Mouse (Mus musculus) heart, adult 2 months (tissue): ENCODE data around the gene Shroom3. TPM values are rescaled to one million over a fixed set of nuclear protein-coding genes. Genes with fewer than 3 reads are reported as not detected.

Experiments
- DNase-seq, 2 experiments: peaks; one replicate each; pipeline ENCODE4 v3.0.0; 2021
- H3K27ac ChIP-seq: fragments of 200-600 bp; 2 replicates; pipeline ENCODE4 v1.8.1; 2022
- H3K27me3 ChIP-seq: fragments of 200-500 bp; 2 replicates; pipeline ENCODE4 v1.6.1; 2012; ENCODE audit warnings: mild to moderate bottlenecking, low read length, inconsistent platforms, mixed read lengths; ENCODE audit not compliant: control insufficient read depth, insufficient read depth
- H3K36me3 ChIP-seq: fragments of 200-500 bp; 2 replicates; pipeline ENCODE4 v1.6.1; 2012; ENCODE audit warnings: low read length, inconsistent platforms; ENCODE audit not compliant: control insufficient read depth, insufficient read depth
- H3K4me1 ChIP-seq: fragments of 200-500 bp; 2 replicates; pipeline ENCODE4 v1.6.1; 2011; ENCODE audit warnings: low read length; ENCODE audit not compliant: control insufficient read depth, insufficient read depth
- H3K4me3 ChIP-seq: fragments of 200-600 bp; 2 replicates; pipeline ENCODE4 v1.8.1; 2022
- H3K79me2 ChIP-seq: fragments of 200-500 bp; replicated peaks from 2 replicates; pipeline ENCODE4 v1.6.1; 2012; ENCODE audit warnings: mild to moderate bottlenecking, inconsistent platforms, low read length, moderate library complexity, mixed read lengths; ENCODE audit not compliant: control insufficient read depth, insufficient read depth
- H3K9ac ChIP-seq: fragments of 200-500 bp; 2 replicates; pipeline ENCODE4 v1.6.1; 2012; ENCODE audit warnings: low read depth, mild to moderate bottlenecking, control low read depth, inconsistent platforms, low read length, mixed read lengths
- CTCF ChIP-seq: fragments of 200-600 bp; IDR thresholded peaks from 2 replicates; pipeline ENCODE4 v1.8.1; 2022; ENCODE audit warnings: antibody characterized with exemption, mild to moderate bottlenecking, moderate library complexity
- EP300 ChIP-seq: fragments of 200-500 bp; IDR thresholded peaks from 2 replicates; pipeline ENCODE4 v1.6.1; 2011; ENCODE audit warnings: low read depth, low read length, control low read depth; ENCODE audit not compliant: insufficient read depth
- POLR2A ChIP-seq: fragments of 200-500 bp; IDR thresholded peaks from 2 replicates; pipeline ENCODE4 v1.6.1; 2011; ENCODE audit warnings: mild to moderate bottlenecking, low read depth, low read length, control low read depth; ENCODE audit not compliant: insufficient read depth
- WGBS: fragments of 180-500 bp; shearing (Covaris S2); methylation state at CpG from one replicate; pipeline ENCODE4 v1.1.7; 2018; 5-methylcytosine and 5-hydroxymethylcytosine counted together
- intact Hi-C: fragments of 180-260 bp; cut with DNase I; formaldehyde crosslinking; loops from one replicate; pipeline ENCODE4 v1.15.1; 2025
- polyA plus RNA-seq: library from polyadenylated mRNA; depleted of rRNA; stranded (reverse); fragments of >200 nt; gene quantifications from 2 replicates; pipeline ENCODE4 v1.2.3, GENCODE M21; 2012
- total RNA-seq, 2 experiments: library from RNA; stranded (reverse); gene quantifications; 2 replicates each; pipeline ENCODE4 v1.2.3; 2021

Shroom3 gene
- total and polyA plus RNA-seq, 3 experiments, result 32.8 to 38.5 (median 32.8) TPM

GRCm38 (mm10) chr5:92867253-92867652, 184.0 kb downstream of the Shroom3 start:
- no peak for DNase-seq
- no peak overlapping the region for H3K9ac ChIP-seq
- TF ChIP-seq EP300, result no peak
- no peak for TF ChIP-seq POLR2A
- TF ChIP-seq CTCF, result no peak
- H3K36me3 ChIP-seq, result no peaks in the 10 kb centered on the region
- no peak overlapping the region for H3K4me3 ChIP-seq
- WGBS, result 76% methylated on average over 4 of the region's 4 CpGs
- H3K27me3 ChIP-seq, result no peaks in the 10 kb centered on the region
- H3K4me1 ChIP-seq, result no peaks in the 10 kb centered on the region; the same call in none of the 2 replicates
- intact Hi-C loops, result no loop called here
- no peaks in the 10 kb centered on the region for H3K79me2 ChIP-seq
- no peak overlapping the region for H3K27ac ChIP-seq

DNA sequence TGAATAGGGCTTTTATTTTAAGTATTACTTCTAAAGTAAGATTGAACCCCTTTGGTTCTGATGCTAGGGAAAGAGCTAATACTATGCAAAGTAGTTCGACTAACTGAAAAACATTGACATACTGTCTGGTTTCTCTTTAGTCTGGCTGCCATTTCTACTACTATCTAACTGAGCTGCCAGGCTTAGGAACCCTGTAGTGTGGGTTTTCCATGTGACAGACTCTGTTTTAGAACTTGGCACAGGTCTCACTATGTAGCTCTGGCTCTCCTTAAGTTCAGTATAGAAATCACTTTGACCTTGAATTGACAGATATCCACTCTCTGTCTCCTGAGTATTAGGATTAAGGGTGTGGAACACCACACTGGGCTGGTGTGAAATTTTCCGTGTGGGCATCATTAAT, 185.0 kb downstream of the Shroom3 start:
- TF ChIP-seq CTCF, result no peak
- TF ChIP-seq POLR2A, result no peak
- TF ChIP-seq EP300, result no peak

GRCm38 (mm10) chr5:92871048-92871447, 187.8 kb downstream of the Shroom3 start:
- H3K27ac ChIP-seq, result no peak overlapping the region
- TF ChIP-seq EP300, result no peak
- no peak for TF ChIP-seq CTCF
- TF ChIP-seq POLR2A, result no peak
- intact Hi-C loops, result no loop called here

More for the DNA sequence above, 185.0 kb downstream of the Shroom3 start:
- no peak for DNase-seq
- Histone ChIP-seq H3K4me3 (no peak overlapping the region), H3K36me3 (no peaks in the 10 kb centered on the region), H3K27me3 (no peaks in the 10 kb centered on the region), H3K27ac (no peak overlapping the region), H3K9ac (no peak overlapping the region), H3K4me1 (no peaks in the 10 kb centered on the region; the same call in none of the 2 replicates), H3K79me2 (no peaks in the 10 kb centered on the region)
- 64% methylated on average over 2 of the region's 2 CpGs for WGBS
- intact Hi-C loops, result no loop called here

DNA sequence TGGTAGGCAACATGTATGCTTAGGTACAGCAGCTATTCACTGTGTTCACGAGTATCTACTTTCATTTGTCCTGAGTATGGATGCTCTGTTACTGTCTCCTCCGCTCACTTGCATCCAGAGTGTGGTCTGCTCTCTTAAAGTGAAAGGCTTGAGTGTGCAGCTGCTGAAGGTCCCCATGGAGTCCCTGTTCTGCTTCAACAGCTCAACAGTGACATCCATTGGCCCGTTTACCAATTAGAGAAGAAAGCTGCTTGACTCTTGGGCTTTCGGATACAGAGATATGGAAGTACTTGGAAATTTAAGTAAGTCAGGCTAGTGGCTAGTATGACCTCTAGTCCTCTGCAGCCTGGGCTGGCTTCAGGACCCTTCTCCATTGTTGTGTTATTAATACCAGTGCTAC, 188.9 kb downstream of the Shroom3 start:
- no peak overlapping the region for H3K9ac ChIP-seq
- TF ChIP-seq POLR2A (no peak), CTCF (peak; percentile 60)
- no peaks in the 10 kb centered on the region for H3K36me3 ChIP-seq
- DNase-seq, result no peak
- no peak overlapping the region for H3K27ac ChIP-seq
- no peaks in the 10 kb centered on the region for H3K27me3 ChIP-seq
- H3K79me2 ChIP-seq, result no peaks in the 10 kb centered on the region
- WGBS, result 65% methylated on average over 4 of the region's 4 CpGs
- no peak overlapping the region for H3K4me3 ChIP-seq
- no peaks in the 10 kb centered on the region; the same call in 1 of the 2 replicates for H3K4me1 ChIP-seq
- intact Hi-C loops, result loop anchor here (1.0 kb wide), 1 partner anchor 143 kb away; no protein-coding TSS in a partner anchor

More at GRCm38 (mm10) chr5:92871048-92871447, 187.8 kb downstream of the Shroom3 start:
- Histone ChIP-seq H3K36me3 (no peaks in the 10 kb centered on the region), H3K4me3 (no peak overlapping the region), H3K79me2 (no peaks in the 10 kb centered on the region), H3K4me1 (no peaks in the 10 kb centered on the region; the same call in 1 of the 2 replicates), H3K9ac (no peak overlapping the region), H3K27me3 (no peaks in the 10 kb centered on the region)
- 56% methylated on average over 3 of the region's 3 CpGs for WGBS
- DNase-seq, result no peak

GRCm38 (mm10) chr5:92872991-92873390, 189.8 kb downstream of the Shroom3 start:
- no peak overlapping the region for H3K4me3 ChIP-seq
- 73% methylated on average over 2 of the region's 2 CpGs for WGBS
- no peaks in the 10 kb centered on the region for H3K27me3 ChIP-seq
- no peak overlapping the region for H3K27ac ChIP-seq
- H3K36me3 ChIP-seq, result no peaks in the 10 kb centered on the region
- TF ChIP-seq EP300, result no peak
- no peak for TF ChIP-seq CTCF
- TF ChIP-seq POLR2A, result no peak
- H3K4me1 ChIP-seq, result no peaks in the 10 kb centered on the region
- no peaks in the 10 kb centered on the region for H3K79me2 ChIP-seq
- H3K9ac ChIP-seq, result no peak overlapping the region
- intact Hi-C loops, result loop anchor here (1.0 kb wide), 1 partner anchor 144 kb away; no protein-coding TSS in a partner anchor
- DNase-seq, result no peak

GRCm38 (mm10) chr5:92873518-92873917, 190.3 kb downstream of the Shroom3 start:
- H3K36me3 ChIP-seq, result no peaks in the 10 kb centered on the region
- no peak for TF ChIP-seq EP300
- no peak for TF ChIP-seq CTCF
- TF ChIP-seq POLR2A, result no peak
- H3K27ac ChIP-seq, result no peak overlapping the region
- no peaks in the 10 kb centered on the region for H3K27me3 ChIP-seq
- H3K4me1 ChIP-seq, result no peaks in the 10 kb centered on the region
- no peak for DNase-seq
- no peaks in the 10 kb centered on the region for H3K79me2 ChIP-seq
- intact Hi-C loops, result no loop called here
- no peak overlapping the region for H3K4me3 ChIP-seq
- H3K9ac ChIP-seq, result no peak overlapping the region

DNA sequence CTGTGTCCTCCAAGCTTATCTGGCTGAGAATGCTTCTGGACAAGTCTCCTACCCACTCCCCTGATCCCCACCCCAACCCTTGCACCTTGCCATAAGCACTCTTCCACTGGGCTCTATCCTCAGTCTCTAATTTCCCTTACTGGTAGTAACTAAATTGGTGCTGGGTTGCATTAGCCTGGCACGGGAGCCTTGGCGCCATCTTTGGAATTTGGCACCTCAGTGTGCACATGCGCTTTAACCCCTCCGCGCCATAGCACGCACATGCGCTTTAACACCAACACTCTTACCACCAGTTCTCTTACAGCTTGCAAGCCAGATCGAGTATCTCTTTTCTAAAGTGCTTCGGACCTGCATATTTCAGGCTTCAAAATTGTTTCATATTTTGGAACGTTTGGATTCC, 192.6 kb downstream of the Shroom3 start:
- H3K79me2 ChIP-seq, result no peaks in the 10 kb centered on the region
- H3K27ac ChIP-seq, result no peak overlapping the region
- WGBS, result 91% methylated on average over 10 of the region's 10 CpGs
- no peak overlapping the region for H3K9ac ChIP-seq
- peaks cover 2% of the 10 kb centered on the region for H3K4me1 ChIP-seq
- intact Hi-C loops, result no loop called here
- TF ChIP-seq EP300, result no peak
- TF ChIP-seq CTCF, result no peak
- TF ChIP-seq POLR2A, result no peak
- H3K27me3 ChIP-seq, result no peaks in the 10 kb centered on the region
- no peaks in the 10 kb centered on the region for H3K36me3 ChIP-seq
- no peak overlapping the region for H3K4me3 ChIP-seq
- no peak for DNase-seq
